Mouse (Mus musculus) ovary, adult 18-20 months (tissue): ENCODE results near the gene Tufm.

Experiments used
- DNase-seq: peaks from one replicate; pipeline ENCODE4 v3.0.0; 2022; ENCODE audit warnings: low spot score, mixed read lengths

Tufm gene

GRCm38 (mm10) chr7:126487052-126487483, at the start of gene Tufm:
TSS of gene Tufm (plus strand) at chr7:126487361.
- DNase-seq = peak; percentile 96

GRCm38 (mm10) chr7:126440134-126440533, 47.0 kb upstream of the Tufm start:
- no peak for DNase-seq

GRCm38 (mm10) chr7:126443997-126444396, 43.2 kb upstream of the Tufm start:
- no peak for DNase-seq

- DNase-seq = no peak
These were observed 42.6 kb upstream of the Tufm start for GRCm38 (mm10) chr7:126444536-126444935.

GRCm38 (mm10) chr7:126445104-126445815, 41.9 kb upstream of the Tufm start:
- DNase-seq = no peak

- DNase-seq = no peak
These were observed 40.9 kb upstream of the Tufm start for GRCm38 (mm10) chr7:126446217-126446616.

GRCm38 (mm10) chr7:126448481-126448880, 38.7 kb upstream of the Tufm start:
- DNase-seq = no peak

- DNase-seq = no peak
These were observed 37.2 kb upstream of the Tufm start for GRCm38 (mm10) chr7:126449991-126450390.

- DNase-seq = no peak
These were observed 36.5 kb upstream of the Tufm start for GRCm38 (mm10) chr7:126450641-126451040.

- no peak for DNase-seq
These were observed 34.9 kb upstream of the Tufm start for GRCm38 (mm10) chr7:126452244-126452643.

GRCm38 (mm10) chr7:126453861-126454260, 33.3 kb upstream of the Tufm start:
- no peak for DNase-seq

GRCm38 (mm10) chr7:126455242-126455641, 31.9 kb upstream of the Tufm start:
- no peak for DNase-seq

- no peak for DNase-seq
These were observed 30.5 kb upstream of the Tufm start for GRCm38 (mm10) chr7:126456382-126457266.

GRCm38 (mm10) chr7:126458225-126458624, 28.9 kb upstream of the Tufm start:
- DNase-seq = no peak

- no peak for DNase-seq
These were observed 28.1 kb upstream of the Tufm start for GRCm38 (mm10) chr7:126458844-126459618.

- DNase-seq = no peak
These were observed 26.4 kb upstream of the Tufm start for GRCm38 (mm10) chr7:126460623-126461399.

GRCm38 (mm10) chr7:126461626-126462025, 25.5 kb upstream of the Tufm start:
- no peak for DNase-seq

- DNase-seq = no peak
These were observed 24.2 kb upstream of the Tufm start, which contains the start of gene Atp2a1 for GRCm38 (mm10) chr7:126463004-126463403. TSS of gene Atp2a1 (minus strand) at chr7:126463108.

GRCm38 (mm10) chr7:126463547-126463946, 23.6 kb upstream of the Tufm start:
- DNase-seq = no peak

GRCm38 (mm10) chr7:126464121-126464520, 23.0 kb upstream of the Tufm start:
- no peak for DNase-seq

- no peak for DNase-seq
These were observed 22.3 kb upstream of the Tufm start for GRCm38 (mm10) chr7:126464836-126465235.
